Comparison of ENCODE assay signal across 8 mouse cellular contexts in the genomic region with DNA sequence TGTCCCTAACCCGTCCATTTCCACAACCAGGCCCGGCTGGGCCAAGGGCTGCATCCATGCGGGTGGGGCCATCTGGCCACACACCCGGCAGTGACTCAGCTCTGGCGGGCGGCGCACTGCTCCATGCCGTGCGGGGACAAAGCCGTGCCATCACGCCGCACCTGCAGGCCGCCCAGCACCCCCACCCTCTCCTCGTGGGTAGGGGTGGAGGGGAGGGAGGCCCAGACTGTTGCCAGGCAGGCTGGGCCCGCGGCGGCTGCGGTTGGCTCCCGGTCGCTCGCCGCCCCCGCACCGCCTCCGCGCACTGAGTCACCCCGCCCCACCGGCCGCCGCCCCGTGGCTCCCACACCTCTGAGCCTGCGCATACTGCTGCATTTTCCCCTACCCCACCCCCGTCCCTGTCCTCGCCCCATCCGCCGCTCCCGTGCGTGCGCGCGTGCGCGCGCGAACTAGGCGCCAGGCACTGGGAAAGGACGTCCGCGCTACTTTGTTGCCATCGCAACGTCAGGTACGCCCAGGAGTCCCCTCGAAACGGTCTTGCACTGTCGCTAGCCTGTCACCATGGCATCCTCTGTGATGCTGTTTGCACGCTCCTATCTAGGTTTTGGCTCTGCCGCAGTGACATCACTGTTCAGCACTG.
A peak's percentile ranks its signal among the peaks of the same experiment; 100 is the strongest.
DNase-seq lines count a peak whose midpoint lies in the region; ATAC-seq lines count a peak whose summit lies in the region.

No protein-coding gene starts in this region.

- H3K9me3 ChIP-seq in megakaryocyte, embryonic 14.5 days, result no peaks in the 10 kb centered on the region

- peak; percentile 88 for ATAC-seq in activated CD4-positive, CD25-positive, alpha-beta regulatory T cell, adult 4 months

- peaks cover 69% of the 10 kb centered on the region for H3K4me1 ChIP-seq in megakaryocyte, embryonic 14.5 days

- H3K36me3 ChIP-seq in megakaryocyte, embryonic 14.5 days (replicated peaks; ENCODE audit: low read length), result peaks cover 11% of the 10 kb centered on the region

- peak overlapping the region; percentile 97 for H3K4me3 ChIP-seq in megakaryocyte, embryonic 14.5 days (replicated peaks)

- peak; percentile 85 to 93 for DNase-seq in cerebellum, postnatal 4 days (ENCODE audit: low spot score in 2 of 2)
- peak; percentile 86 for DNase-seq in gastrocnemius, postnatal 10 days
- DNase-seq in induced T-regulatory cell, adult 2 months (ENCODE audit: low read depth), result peak; percentile 95
- peak; percentile 75 to 94 for DNase-seq in left cerebral cortex, adult 8-10 months (ENCODE audit: low spot score in 2 of 2)
- DNase-seq in right cerebral cortex, adult 2 months (ENCODE audit: low spot score in 2 of 2), result peak; percentile 89 to 90
- peak; percentile 71 for DNase-seq in urinary bladder, postnatal 10 days (ENCODE audit: low spot score)

- H3K27me3 ChIP-seq in megakaryocyte, embryonic 14.5 days (replicated peaks), result peaks cover 9% of the 10 kb centered on the region

Comparison
In these comparisons a context has a peak if more than half of its experiments do, and no peak if none do; other contexts are left out.
1. Peak in every context shown above with its lines: DNase-seq, ATAC-seq and H3K4me3 ChIP-seq.